Mouse (Mus musculus): ENCODE data around the gene Rbfox3. TPM values are rescaled to one million over a fixed set of nuclear protein-coding genes. Genes with fewer than 3 reads are reported as not detected.

The Rbfox3 gene
- polyA plus RNA-seq, 1 experiment from 2014 or later, result 0.09 TPM

GRCm38 (mm10) chr11:118545690-118546089, 365.7 kb downstream of the Rbfox3 start:
- Histone ChIP-seq H3K9me3 (replicated peaks; ENCODE audit: control insufficient read depth, low read length) (no peaks in the 10 kb centered on the region), H3K27me3 (ENCODE audit: control insufficient read depth, insufficient read depth, low read length) (peaks cover 9% of the 10 kb centered on the region; the same call in 1 of the 2 replicates), H3K36me3 (ENCODE audit: control insufficient read depth, insufficient read depth) (no peaks in the 10 kb centered on the region), H3K9ac (ENCODE audit: low read length) (no peak overlapping the region), H3K4me3 (ENCODE audit: low read length) (no peak overlapping the region), H3K4me2 (ENCODE audit: low read depth, low read length) (no peak overlapping the region), H3K4me1 (ENCODE audit: control insufficient read depth, insufficient read depth, low read length) (no peaks in the 10 kb centered on the region), H3K27ac (ENCODE audit: low read length) (no peak overlapping the region)
- no peak for ATAC-seq (replicated peaks; ENCODE audit: extremely low read depth, insufficient read depth, low FRiP score)
- 31% methylated on average over 4 of the region's 4 CpGs for WGBS

DNA sequence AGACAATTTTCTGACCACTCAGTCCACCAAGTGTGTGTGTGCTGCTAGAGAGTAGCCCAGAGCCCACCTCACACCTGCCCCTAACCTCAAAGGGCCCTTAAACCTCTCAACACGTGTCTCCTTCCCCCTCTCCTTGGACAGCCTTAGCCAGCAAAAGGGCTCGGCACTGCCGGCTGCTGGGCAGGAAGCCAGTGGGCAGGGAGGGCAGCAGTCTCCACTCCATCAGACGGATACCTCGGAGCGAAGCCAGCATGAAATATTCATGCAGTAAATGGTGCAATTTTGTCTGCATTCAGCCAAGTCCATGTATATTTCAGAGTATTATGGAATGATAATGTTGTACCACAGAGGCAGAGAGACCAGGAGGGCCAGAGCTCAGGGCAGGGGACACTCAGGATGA, 366.8 kb downstream of the Rbfox3 start:
- 0 out of 2 replicates have a peak, but pooled peaks cover 3% of the 10 kb centered on the region for H3K27me3 ChIP-seq (ENCODE audit: control insufficient read depth, insufficient read depth, low read length)
- H3K36me3 ChIP-seq (ENCODE audit: control insufficient read depth, insufficient read depth), result no peaks in the 10 kb centered on the region
- no peak overlapping the region for H3K27ac ChIP-seq (ENCODE audit: low read length)
- H3K4me1 ChIP-seq (ENCODE audit: control insufficient read depth, insufficient read depth, low read length), result no peaks in the 10 kb centered on the region
- ATAC-seq (replicated peaks; ENCODE audit: extremely low read depth, insufficient read depth, low FRiP score), result no peak
- WGBS, result 63% methylated on average over 6 of the region's 6 CpGs
- no peak overlapping the region for H3K9ac ChIP-seq (ENCODE audit: low read length)
- no peak overlapping the region for H3K4me3 ChIP-seq (ENCODE audit: low read length)
- H3K4me2 ChIP-seq (ENCODE audit: low read depth, low read length), result no peak overlapping the region
- no peaks in the 10 kb centered on the region for H3K9me3 ChIP-seq (replicated peaks; ENCODE audit: control insufficient read depth, low read length)

DNA sequence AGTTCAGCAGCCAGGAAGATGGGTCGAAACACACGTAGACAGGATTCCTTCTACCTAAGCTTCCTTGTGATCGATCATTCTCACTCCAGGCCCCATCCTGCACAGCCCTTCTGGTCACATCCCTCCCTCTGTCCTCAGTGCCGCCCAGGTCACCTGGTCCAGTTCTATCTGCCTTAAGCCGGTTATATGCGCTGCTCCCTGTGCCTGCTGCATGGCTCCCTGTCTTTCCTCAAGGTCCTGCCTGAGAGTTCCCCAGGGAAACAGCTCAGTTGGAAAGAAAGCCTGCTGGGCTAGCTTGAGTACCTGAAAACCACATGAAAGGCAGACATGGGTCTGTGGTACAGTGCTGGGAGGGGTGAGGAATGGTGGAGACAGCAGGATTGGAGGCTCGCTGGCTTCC, 368.5 kb downstream of the Rbfox3 start:
- no peaks in the 10 kb centered on the region for H3K4me1 ChIP-seq (ENCODE audit: control insufficient read depth, insufficient read depth, low read length)
- no peaks in the 10 kb centered on the region for H3K27me3 ChIP-seq (ENCODE audit: control insufficient read depth, insufficient read depth, low read length)
- H3K9ac ChIP-seq (ENCODE audit: low read length), result no peak overlapping the region
- no peak overlapping the region for H3K4me3 ChIP-seq (ENCODE audit: low read length)
- H3K4me2 ChIP-seq (ENCODE audit: low read depth, low read length), result no peak overlapping the region
- H3K27ac ChIP-seq (ENCODE audit: low read length), result no peak overlapping the region
- 60% methylated on average over 7 of the region's 7 CpGs for WGBS
- no peaks in the 10 kb centered on the region for H3K9me3 ChIP-seq (replicated peaks; ENCODE audit: control insufficient read depth, low read length)
- ATAC-seq (replicated peaks; ENCODE audit: extremely low read depth, insufficient read depth, low FRiP score), result no peak
- no peaks in the 10 kb centered on the region for H3K36me3 ChIP-seq (ENCODE audit: control insufficient read depth, insufficient read depth)

GRCm38 (mm10) chr11:118540411-118541026, 370.9 kb downstream of the Rbfox3 start:
- Histone ChIP-seq H3K4me3 (ENCODE audit: low read length) (no peak overlapping the region), H3K36me3 (ENCODE audit: control insufficient read depth, insufficient read depth) (no peaks in the 10 kb centered on the region), H3K9me3 (replicated peaks; ENCODE audit: control insufficient read depth, low read length) (no peaks in the 10 kb centered on the region), H3K4me2 (ENCODE audit: low read depth, low read length) (no peak overlapping the region), H3K9ac (ENCODE audit: low read length) (no peak overlapping the region), H3K4me1 (ENCODE audit: control insufficient read depth, insufficient read depth, low read length) (no peaks in the 10 kb centered on the region), H3K27me3 (ENCODE audit: control insufficient read depth, insufficient read depth, low read length) (no peaks in the 10 kb centered on the region), H3K27ac (ENCODE audit: low read length) (no peak overlapping the region)
- 53% methylated on average over 12 of the region's 12 CpGs for WGBS
- ATAC-seq (replicated peaks; ENCODE audit: extremely low read depth, insufficient read depth, low FRiP score), result no peak

- no peak overlapping the region for H3K9ac ChIP-seq (ENCODE audit: low read length)
- WGBS, result 78% methylated on average over 11 of the region's 11 CpGs
- H3K27me3 ChIP-seq (ENCODE audit: control insufficient read depth, insufficient read depth, low read length), result peaks cover 15% of the 10 kb centered on the region
- no peak overlapping the region for H3K4me2 ChIP-seq (ENCODE audit: low read depth, low read length)
- no peaks in the 10 kb centered on the region for H3K9me3 ChIP-seq (replicated peaks; ENCODE audit: control insufficient read depth, low read length)
- no peak overlapping the region for H3K27ac ChIP-seq (ENCODE audit: low read length)
- H3K4me1 ChIP-seq (ENCODE audit: control insufficient read depth, insufficient read depth, low read length), result no peaks in the 10 kb centered on the region
- ATAC-seq (replicated peaks; ENCODE audit: extremely low read depth, insufficient read depth, low FRiP score), result no peak
- no peak overlapping the region for H3K4me3 ChIP-seq (ENCODE audit: low read length)
- no peaks in the 10 kb centered on the region for H3K36me3 ChIP-seq (ENCODE audit: control insufficient read depth, insufficient read depth)
These were observed 373.4 kb downstream of the Rbfox3 start for GRCm38 (mm10) chr11:118538008-118538407.

DNA sequence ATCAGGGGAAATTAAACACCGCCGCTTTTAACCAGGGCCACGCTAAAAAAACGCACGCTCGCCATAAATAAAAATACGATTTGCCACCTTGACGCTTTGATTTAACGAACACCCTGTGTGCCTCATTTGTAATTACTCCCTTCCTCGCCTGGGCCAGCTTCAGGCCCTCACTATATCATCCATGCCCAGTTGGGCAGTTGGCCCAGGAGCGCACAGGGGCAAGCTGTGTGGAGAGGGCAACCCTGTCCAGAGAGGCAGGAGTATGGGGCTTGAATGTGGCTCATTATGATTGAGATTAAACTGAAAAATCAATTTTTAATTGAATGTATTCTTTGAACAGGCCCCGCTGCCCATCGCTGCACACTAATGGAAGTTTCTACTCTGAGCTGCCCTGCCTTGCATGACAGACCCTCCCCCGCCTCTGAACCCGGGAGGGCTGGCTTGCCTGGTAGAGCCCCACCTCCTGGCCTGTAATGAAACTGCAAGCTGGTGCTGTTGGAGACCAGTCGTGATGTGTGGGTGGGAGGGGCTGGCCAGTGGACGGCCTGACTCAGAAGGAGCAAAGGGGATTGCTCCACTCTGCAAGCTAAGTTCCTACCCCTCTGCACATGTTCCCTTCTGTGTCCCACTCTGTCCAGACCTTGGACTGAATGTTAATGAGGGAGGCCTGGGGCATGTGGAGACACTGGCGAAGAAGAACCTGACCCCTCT, 376.9 kb downstream of the Rbfox3 start:
- Histone ChIP-seq H3K27me3 (ENCODE audit: control insufficient read depth, insufficient read depth, low read length) (peaks cover 18% of the 10 kb centered on the region), H3K4me2 (ENCODE audit: low read depth, low read length) (no peak overlapping the region), H3K4me3 (ENCODE audit: low read length) (no peak overlapping the region), H3K27ac (ENCODE audit: low read length) (no peak overlapping the region), H3K9ac (ENCODE audit: low read length) (no peak overlapping the region), H3K4me1 (ENCODE audit: control insufficient read depth, insufficient read depth, low read length) (no peaks in the 10 kb centered on the region), H3K36me3 (ENCODE audit: control insufficient read depth, insufficient read depth) (no peaks in the 10 kb centered on the region), H3K9me3 (replicated peaks; ENCODE audit: control insufficient read depth, low read length) (no peaks in the 10 kb centered on the region)
- ATAC-seq (replicated peaks; ENCODE audit: extremely low read depth, insufficient read depth, low FRiP score), result no peak
- WGBS, result 34% methylated on average over 18 of the region's 18 CpGs

- H3K9me3 ChIP-seq (replicated peaks; ENCODE audit: control insufficient read depth, low read length), result no peaks in the 10 kb centered on the region
- no peaks in the 10 kb centered on the region for H3K4me1 ChIP-seq (ENCODE audit: control insufficient read depth, insufficient read depth, low read length)
- H3K27ac ChIP-seq (ENCODE audit: low read length), result no peak overlapping the region
- H3K4me3 ChIP-seq (ENCODE audit: low read length), result no peak overlapping the region
- 70% methylated on average over 8 of the region's 8 CpGs for WGBS
- no peaks in the 10 kb centered on the region for H3K36me3 ChIP-seq (ENCODE audit: control insufficient read depth, insufficient read depth)
- ATAC-seq (replicated peaks; ENCODE audit: extremely low read depth, insufficient read depth, low FRiP score), result no peak
- H3K9ac ChIP-seq (ENCODE audit: low read length), result no peak overlapping the region
- peaks cover 21% of the 10 kb centered on the region for H3K27me3 ChIP-seq (ENCODE audit: control insufficient read depth, insufficient read depth, low read length)
- no peak overlapping the region for H3K4me2 ChIP-seq (ENCODE audit: low read depth, low read length)
These were observed 381.1 kb downstream of the Rbfox3 start for GRCm38 (mm10) chr11:118530313-118530712.

GRCm38 (mm10) chr11:118528761-118529160, 382.6 kb downstream of the Rbfox3 start:
- Histone ChIP-seq H3K27ac (ENCODE audit: low read length) (no peak overlapping the region), H3K36me3 (ENCODE audit: control insufficient read depth, insufficient read depth) (no peaks in the 10 kb centered on the region), H3K4me1 (ENCODE audit: control insufficient read depth, insufficient read depth, low read length) (no peaks in the 10 kb centered on the region), H3K4me3 (ENCODE audit: low read length) (no peak overlapping the region), H3K4me2 (ENCODE audit: low read depth, low read length) (no peak overlapping the region), H3K9me3 (replicated peaks; ENCODE audit: control insufficient read depth, low read length) (no peaks in the 10 kb centered on the region), H3K9ac (ENCODE audit: low read length) (no peak overlapping the region), H3K27me3 (ENCODE audit: control insufficient read depth, insufficient read depth, low read length) (peaks cover 9% of the 10 kb centered on the region; the same call in 1 of the 2 replicates)
- WGBS, result 87% methylated on average over 9 of the region's 9 CpGs
- ATAC-seq (replicated peaks; ENCODE audit: extremely low read depth, insufficient read depth, low FRiP score), result no peak

GRCm38 (mm10) chr11:118525059-118525458, 386.3 kb downstream of the Rbfox3 start:
- ATAC-seq (replicated peaks; ENCODE audit: extremely low read depth, insufficient read depth, low FRiP score), result no peak
- Histone ChIP-seq H3K27me3 (ENCODE audit: control insufficient read depth, insufficient read depth, low read length) (0 out of 2 replicates have a peak, but pooled peaks cover 3% of the 10 kb centered on the region), H3K9ac (ENCODE audit: low read length) (no peak overlapping the region), H3K4me3 (ENCODE audit: low read length) (no peak overlapping the region), H3K27ac (ENCODE audit: low read length) (no peak overlapping the region), H3K36me3 (ENCODE audit: control insufficient read depth, insufficient read depth) (no peaks in the 10 kb centered on the region), H3K4me2 (ENCODE audit: low read depth, low read length) (no peak overlapping the region), H3K9me3 (replicated peaks; ENCODE audit: control insufficient read depth, low read length) (no peaks in the 10 kb centered on the region), H3K4me1 (ENCODE audit: control insufficient read depth, insufficient read depth, low read length) (no peaks in the 10 kb centered on the region)
- WGBS, result 57% methylated on average over 11 of the region's 11 CpGs

All from heart, embryonic 16.5 days (tissue).